Mouse (Mus musculus) spleen, adult 18-20 months (tissue): ENCODE results near the gene Apol8.

Experiments
- DNase-seq, 2 experiments: peaks; one replicate each; pipeline ENCODE4 v3.0.0; 2022; ENCODE audit warnings: mixed read lengths in 2 of 2

Apol8 gene

DNA sequence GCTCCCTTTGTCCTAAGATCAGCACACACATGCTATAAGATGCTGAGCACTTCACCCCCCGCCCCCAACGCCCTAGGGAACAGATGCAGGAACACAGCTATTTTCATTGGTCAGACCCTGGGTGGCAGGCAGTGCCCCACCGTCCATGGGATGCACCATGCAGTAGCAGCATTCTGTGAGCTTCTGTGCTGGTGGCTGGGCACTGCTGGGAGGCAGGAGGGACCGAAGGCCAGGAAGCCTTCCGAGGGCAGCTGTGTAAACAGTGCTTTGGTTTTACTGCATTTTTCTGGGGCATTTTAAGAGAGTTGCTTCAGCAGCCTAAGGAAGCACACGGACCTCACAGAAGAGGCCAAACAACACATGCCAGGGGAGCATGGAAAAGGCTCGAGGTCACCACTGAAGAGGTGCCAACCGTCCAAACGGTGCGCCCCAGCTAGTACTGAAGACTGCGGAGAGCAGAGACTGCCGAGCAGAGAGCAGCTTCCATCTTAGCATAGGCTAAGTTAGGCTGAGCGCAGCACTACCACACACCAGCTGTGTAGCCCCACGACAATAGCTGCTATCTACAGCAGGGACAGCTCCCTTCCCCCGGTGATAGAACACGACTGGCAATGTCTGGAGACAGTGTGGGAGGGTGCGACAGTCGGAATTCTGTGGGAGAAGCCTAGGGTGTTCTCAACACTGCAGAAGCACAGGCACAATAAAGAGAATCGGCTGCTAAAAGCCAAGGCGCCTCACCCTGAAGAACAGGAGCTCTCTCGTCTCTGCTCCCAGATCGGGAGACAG is 27.4 kb upstream of the Apol8 start:
- no peak for DNase-seq

DNA sequence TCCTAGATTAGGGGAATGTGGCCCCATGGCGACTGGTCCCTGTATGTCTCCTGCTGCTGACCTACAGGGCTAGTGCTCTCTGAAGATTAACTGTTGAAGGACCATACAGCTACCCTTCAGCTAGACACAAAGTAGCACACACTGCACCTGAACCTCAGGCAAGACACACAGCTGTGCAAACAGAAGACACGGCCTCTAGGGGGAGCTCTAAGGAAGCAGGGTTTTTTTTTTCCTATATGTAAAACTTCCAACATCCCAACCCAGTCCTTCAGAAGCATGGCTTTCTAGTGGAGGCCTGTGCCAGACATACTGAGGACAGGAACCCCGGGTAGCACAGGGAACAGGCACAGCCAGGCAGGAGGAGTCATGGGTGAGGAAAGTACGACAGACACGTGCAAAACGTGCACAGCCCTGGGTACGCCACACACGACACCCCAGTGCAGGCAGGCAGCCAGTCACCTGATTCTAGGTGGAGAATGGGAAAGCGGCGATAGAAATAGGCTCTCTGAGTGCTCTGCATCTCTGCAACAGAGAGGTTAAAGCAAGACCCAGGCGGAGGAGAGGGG is 25.7 kb upstream of the Apol8 start:
- DNase-seq: no peak

DNA sequence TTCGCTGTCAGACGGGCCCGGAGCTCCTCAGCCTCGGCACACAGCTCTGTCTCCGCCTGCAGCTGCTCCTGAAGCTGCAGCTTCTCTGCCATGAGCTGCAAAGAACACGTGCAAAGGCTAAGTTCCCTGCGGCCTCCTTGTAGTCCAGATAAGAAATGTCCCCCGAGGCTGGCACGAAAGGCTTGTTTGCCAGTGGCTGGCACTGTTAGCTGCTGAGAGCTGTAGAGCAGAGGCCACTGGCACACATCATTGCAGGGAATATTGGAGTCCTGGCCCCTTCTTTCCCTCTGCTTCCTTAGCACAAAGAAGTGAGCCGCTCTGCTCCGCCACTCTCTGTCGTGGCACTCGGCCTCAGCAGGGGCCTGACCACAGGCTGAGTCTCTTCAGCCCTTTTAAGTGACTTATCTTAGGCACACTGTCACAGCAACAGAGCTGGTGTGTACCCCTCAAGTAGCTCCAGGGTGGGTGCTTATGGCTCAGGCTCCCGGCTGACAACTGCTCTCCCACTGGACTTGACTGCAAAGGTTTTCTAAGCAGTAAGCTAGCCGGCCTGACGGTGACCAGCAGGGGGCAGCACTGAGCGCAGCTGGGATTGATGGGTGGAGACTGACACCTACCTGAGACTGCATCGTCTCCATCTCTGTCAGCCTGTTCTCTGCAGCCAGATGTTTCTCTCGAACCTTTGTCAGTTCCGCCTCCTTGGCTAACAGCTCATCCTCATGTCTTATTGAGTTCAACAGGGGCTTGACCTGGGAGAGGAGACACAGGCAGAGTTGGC is 18.6 kb upstream of the Apol8 start:
- peak; percentile 55 to 80 for DNase-seq

DNA sequence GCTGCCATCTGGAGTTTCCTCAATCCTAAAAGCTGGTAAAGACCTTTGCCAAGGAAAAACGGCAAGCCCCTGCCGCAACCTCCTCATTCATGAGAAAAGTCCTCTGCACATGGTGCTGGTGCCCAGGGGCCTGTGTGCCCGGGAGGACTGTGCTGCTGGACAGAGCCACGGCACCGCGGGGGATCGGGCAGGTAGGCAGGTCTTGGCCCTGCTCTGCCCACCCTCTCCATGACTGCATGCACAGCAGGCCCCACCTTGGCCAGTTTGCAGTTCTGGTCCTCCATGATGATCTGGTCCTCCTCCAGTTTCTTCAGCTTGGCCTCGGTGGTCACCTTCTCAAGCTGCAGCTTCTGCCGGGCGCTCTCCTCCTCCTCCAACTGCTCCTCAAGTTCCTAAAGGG is 17.5 kb upstream of the Apol8 start:
- DNase-seq: no peak

DNA sequence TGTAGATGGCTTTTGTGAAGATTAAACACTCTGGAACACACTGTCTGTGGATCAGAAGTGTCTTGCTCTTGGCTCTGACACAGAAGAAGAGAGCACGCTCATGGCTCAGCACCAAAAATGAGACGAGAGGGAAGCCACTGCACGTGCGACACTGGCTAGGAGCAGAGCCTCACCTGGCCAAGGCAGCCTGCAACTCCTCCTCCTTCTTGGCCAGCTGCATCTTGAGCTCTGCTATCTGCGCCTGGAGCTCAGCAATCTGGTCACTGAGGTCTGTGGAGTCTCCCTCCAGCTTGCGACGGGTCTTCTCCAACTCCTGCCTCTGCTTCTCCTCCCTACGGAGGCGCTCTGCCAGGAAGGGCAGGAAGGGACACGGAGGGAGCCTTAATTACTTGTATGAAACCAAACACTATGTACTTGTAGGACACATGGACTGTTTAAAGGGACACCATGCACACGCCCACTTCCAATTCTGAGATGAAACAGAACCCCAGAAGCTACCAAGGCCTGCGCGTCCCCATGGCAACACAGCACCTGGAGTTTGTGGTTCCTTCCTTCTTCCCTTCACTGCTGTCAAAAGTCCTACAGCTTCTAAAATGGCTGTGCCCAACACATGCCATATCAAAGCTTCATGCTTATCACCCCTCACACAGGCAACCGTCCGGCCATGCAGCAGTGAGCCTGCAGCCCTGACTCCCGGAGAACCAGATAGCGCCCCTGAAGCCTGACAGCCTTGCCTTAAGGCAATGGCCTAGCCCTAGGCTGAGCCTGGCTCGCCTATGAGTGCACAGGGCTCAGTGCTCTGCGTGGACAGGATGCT is 16.5 kb upstream of the Apol8 start:
- DNase-seq: no peak

DNA sequence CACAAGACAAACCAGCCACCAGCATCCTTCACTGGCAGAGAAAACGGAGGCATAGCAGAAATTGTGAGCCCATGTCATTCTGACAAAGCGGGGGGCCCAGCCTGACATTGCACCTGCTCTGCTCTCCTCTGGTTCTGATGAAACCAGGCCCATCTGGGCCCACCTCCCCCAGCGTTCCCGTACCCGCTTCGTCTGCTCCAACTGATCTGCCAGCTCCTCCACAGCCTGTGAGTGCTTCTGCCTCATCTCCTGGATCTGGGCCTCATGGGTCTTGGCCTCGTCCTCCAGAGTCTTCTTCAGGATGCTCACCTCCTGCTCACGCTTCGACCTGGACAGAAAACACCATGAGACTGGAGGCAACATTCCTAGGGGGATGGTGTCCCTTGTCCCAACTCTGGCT is 14.1 kb upstream of the Apol8 start:
- DNase-seq: no peak

DNA sequence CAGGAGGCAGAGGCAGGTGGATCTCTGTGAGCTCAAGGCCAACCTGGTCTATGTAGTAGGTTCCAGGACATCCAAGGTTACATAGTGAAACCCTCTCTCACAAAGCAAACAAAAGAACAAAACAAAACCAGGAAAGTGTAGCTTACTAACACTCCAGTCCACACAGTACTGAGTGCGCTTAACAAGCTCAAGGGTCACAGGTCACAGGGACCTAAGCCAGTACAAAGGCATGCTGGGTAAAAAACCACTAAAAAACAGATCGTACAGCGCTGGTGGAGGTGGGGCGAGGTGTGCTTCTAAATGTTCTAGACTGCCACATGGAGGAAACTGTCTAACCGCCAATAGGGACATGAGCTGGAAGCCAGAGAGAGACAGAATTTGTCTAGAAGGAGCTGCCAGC is 13.5 kb upstream of the Apol8 start:
- no peak for DNase-seq

DNA sequence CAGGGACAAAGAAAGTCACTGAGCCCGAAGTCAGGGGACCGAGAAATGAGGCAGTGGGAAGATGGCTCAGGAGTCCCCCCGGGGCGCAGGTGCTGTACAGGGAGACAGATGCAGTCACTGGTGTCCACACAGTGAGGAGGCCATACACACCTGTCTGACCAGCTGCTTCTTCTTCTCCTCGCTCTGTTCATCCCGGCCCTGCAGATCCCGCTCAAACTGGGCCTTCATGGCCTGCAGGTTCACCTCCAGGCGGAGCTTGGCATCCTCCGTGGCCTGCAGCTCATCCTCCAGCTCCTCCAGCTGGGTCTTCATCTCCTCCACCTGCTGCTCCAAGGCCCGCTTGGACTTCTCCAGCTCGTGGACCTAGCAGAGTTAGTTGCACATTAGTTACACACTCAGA is 10.2 kb upstream of the Apol8 start:
- DNase-seq: no peak

DNA sequence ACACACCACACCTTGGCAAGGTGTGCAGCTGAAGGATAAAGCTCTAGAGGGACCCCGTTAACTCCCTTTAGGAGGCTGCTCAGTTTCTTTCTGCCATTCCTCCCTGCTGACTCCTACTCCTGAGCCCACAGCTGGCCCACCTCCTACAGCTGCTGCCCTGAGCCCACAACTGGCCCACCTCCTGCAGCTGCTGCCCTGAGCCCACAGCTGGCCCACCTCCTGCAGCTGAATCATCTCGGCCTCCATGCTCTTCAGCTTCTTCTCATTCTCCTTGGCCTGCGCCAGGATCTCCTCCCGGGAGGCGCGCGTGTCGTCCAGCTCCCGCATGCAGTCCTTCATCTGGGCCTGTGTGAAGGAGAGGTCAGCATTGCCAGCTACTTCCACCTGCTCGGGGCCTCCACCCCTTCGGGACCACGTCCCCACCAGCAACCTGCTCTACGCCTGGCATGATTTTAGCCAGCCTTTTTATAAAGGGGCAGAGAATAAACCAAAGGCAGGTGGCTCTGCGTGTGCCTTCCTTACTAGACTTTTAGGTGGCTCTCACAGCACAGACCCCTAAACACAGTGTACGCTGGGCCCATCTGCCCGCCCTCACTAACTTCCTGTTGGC is 8.8 kb upstream of the Apol8 start:
- no peak for DNase-seq

DNA sequence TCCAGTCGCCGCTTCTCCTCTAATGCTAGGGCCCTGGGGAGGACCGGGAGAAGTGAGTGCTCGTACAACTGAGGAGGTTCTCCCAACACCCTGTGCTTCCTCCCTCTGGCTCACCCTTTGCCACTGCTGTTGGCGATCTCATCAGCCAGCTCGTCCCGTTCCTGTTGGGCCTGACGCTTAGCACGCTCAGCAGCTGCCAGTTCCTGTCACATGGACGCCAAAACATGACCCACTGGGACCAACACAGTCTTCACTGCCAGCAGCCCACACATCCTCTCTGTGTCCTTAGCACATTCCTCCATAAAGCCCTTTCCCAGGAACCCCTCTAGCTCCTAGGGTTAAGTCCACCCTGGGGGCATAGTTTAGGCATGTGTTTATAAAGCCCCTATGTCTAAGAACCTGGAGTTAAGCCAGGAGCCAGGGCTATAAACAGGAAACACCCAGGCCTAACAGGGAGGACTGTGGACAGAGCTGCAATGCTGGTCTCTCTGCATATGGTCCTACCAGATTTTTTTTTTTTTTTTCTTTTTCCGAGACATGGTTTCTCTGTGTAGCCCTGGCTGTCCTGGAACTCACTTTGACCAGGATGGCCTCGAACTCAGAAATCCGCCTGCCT is 7.7 kb upstream of the Apol8 start:
- DNase-seq: no peak

DNA sequence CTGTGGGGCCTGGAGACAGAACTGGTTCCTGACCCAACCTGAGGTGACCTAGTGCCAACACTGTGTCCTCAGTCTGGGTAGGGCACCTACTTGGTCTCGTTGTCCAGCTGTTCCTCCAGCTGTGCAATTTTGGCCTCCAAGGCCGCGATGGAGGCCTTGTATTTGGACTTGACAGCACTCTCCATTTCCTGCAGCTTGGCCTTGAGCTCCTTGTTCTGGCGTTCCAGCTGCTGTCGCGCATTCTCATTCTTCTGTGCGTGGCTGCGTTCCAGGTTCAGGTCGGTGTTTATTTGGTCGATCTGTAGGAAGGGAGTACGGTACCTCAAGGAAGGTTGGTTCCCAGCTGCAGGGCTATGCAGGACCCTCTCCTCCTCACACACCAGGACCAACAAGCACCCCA is 6.9 kb upstream of the Apol8 start:
- DNase-seq: no peak

DNA sequence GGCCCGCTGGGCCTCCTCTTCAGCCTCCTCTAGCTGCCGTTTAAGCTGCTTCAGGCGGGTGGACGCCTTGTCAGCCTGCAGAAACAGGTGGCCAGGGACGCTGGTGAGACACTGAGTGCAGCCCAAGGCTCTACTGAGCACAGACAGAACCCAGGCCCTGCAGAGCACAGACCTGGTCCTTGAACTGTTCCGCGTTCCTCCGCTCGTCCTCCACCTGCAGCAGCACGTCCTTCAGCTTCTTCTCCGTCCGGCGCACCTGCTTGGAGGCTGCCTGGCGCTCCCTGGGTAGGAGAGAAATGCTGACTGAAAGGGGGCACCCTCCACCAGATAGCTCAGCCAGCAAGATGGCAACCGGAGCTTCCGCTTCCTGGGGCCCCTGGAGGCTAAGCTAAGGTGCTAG is 6.2 kb upstream of the Apol8 start:
- DNase-seq: no peak

DNA sequence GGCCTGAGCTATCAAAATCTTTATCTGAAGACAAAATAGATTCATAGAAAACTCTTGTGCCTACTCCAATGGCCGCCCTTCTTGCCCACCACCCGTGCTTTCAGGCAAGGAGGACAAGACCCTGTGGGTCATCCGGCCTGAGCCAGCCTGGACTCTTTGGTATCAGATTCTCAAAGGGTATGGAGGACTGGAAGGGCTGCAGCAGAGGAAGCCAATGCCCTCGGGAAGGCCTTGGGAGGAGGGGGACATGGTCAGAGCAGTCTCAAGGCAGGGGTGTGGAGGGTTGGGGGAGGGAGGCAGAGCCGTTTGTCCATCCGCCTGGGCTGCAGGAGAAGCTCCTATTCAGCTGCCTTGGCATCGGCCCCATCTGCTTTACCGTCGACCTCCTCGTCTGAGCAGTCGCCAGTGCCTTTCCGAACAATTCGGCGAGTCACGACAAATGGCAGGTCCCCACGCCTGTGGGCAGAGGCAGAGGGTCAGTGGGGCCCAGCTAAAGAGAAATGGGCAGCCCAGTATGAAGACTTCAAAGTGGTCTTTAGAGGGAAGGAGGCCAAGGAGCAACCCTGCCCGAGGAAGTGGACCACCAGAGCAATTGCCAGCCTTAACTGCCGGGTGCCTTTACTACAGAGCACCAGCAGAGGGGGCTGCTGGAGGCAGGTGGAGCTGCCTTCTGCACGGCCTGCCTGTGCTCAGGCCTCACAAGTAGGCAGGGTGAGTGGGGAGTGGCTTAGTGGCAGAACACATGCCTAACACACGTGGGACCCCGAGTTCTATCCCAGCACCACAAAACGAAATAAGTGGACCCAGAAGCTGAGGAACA is 5.0 kb upstream of the Apol8 start:
- peak in 1 of 2 experiments; percentile 44 for DNase-seq

DNA sequence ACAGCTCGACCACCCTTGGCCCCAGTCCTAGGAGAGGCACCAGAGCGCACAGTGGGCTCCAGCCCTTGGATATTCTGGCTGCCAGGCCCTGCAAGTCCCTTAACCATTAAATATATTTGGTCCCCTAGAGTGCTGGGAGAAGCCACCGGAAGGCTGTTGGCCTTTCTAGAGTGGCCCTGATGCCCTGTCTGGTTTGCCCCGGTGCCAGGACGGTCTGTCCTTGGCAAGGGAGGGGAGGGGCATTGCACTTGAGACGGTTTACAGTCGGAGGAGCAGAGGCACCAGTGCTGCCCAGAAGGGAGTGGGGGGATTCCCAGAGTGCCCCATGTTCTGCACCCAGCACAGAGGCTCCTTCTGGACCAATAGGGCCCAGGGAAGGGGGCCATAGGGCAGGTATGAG is 4.3 kb upstream of the Apol8 start:
- DNase-seq: no peak

DNA sequence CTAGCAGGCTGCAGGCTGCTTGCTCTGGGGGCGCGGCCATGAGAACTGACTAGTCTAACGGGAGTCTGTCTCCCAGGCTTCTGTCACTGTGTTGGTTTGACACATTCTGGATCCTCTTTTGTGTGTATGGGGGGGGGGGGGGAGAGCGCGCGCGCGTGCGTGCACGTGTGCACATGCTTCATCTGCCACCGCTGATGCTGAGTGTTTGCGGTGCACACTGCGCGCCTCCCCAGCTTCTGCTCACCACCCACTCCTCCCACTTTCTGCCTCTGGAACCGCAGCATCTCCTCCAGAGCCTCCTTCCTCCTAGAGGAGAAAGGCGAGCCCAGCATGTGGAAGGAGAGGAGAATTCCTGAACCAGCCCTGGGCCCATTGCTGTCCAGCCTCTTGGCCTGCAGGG is 3.2 kb upstream of the Apol8 start:
- no peak for DNase-seq

DNA sequence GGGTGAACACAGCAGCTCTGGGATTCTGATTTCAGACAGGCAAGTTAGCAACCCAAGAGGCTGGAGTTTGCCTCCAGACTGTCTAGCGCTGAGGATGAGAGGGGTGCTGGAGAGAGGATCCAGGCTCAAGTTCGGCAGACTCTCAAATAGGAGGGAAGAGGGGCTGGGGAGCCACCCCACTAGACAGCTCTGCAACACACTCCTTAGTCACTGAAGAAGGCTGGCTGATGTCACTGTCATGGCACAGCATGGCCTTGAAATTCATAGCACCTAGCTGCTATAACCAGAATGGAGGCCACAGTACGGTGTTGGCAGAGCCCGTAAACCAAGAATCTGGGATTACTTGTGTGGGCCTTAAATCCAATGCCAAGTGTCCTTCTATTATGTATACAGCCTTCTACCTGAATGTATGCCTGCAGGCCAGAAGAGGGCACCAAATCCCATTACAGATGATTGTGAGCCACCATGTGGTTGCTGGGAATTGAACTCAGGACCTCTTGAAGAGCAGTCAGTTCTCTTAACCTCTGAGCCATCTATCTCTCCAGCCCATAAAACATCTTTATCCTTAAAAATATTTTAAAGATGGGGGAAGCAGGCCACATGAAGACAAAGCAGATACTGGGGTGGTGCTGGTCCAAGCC is 903 bp upstream of the Apol8 start:
- no peak for DNase-seq

DNA sequence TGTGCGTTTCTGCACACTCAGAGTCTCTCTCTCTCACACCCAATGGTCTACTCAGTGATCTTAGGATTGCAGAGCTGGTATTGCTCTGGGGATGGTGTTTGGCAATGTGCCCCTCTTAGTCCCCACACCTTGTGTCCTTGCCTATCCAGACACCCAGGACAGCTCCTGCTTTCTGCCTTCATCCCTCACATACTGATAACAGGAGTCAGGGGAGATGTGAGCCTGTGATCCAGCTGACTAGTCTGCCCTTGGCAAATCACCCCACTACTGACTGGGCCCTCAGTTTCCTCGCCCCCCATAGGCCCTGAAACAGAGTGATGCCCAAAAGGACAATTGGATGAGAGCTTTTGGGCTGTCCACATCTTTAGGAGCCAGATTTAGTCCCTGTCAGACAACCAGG is 722 bp downstream of the Apol8 start:
- DNase-seq: no peak

DNA sequence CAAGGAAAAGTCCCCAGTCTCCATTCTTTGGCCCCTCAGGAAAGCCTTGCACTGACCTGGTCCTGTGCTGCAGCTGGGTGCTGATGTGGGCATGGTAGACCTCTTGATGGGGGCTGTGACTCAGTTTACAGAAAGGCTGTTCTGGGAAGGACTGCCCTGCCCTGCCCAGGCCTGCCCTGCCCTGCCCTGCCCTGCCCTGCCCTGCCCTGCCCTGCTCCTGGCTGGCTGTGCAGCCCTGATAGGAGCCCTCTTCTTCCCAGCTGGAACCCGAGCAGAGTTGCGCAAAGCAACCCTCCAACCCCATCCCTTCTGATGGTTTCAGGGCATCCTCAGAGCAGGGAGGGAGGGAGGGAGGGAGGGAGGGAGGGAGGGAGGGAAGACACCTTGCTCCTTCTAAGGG is 1.7 kb downstream of the Apol8 start:
- no peak for DNase-seq

DNA sequence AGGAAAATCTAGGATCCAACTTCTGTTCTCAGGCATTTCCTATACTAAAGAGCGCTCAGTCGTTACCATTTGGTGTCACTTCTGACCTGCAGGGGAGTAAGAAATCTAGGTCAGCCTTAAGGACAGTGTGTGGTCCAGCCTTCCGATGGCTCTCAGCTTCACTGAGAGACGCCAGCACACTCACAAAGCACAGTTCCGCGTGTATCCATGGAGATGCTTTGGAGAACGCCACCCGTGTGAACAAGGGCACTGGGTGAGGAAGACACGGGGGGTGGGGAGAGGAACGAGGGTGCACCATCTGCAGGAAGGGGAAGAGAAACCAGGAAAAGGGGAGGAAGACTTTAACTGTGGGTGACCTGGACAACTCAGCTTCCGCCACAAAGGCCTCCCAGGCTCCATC is 4.4 kb downstream of the Apol8 start:
- DNase-seq: no peak

DNA sequence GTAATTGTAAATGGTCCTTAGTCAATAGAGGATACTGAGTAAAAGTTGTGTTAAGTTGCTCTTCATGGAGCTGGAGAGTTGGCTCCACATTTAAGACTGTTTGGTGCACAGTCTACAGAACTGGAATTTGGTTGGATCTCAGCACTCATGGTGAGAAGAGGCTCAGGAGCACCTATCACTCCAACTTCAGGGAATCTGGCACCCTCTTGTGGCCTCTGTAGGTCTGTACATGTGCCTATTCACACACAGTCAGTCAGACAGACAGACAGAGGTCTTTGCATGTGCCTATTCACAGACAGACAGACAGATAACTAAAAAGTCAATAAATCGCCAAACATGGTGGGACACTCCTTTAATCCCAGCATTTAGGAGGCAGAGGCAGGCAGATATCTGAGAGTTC is 6.3 kb downstream of the Apol8 start:
- peak in 1 of 2 experiments; percentile 49 for DNase-seq

DNA sequence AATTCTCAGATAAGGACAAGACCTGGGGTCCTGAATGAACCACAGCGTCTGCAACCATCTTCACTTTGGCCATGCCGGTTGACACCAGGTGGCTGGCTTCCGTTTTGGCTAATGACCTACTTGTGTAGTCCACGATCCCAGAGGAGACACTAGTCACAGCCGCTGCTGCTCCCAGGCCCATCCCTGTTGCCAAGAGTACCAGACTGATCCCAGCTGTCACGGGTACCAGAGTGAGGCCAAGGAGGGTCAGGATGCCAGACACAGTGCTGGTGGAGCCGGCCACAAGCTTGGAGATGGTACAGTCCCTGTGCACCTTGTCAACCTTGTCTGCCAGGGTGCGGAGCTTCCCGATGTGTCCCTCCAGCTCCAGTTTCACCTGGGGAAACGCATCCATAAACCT is 7.1 kb downstream of the Apol8 start:
- DNase-seq: no peak
